Mouse (Mus musculus): ENCODE measurements at regions not wholly inside any gene's neighbourhood (a gene's known extent, or its start where the extent isn't known, plus 50 kb on each side); places are given as distances from the start of the nearest gene placed in this dataset.

DNA sequence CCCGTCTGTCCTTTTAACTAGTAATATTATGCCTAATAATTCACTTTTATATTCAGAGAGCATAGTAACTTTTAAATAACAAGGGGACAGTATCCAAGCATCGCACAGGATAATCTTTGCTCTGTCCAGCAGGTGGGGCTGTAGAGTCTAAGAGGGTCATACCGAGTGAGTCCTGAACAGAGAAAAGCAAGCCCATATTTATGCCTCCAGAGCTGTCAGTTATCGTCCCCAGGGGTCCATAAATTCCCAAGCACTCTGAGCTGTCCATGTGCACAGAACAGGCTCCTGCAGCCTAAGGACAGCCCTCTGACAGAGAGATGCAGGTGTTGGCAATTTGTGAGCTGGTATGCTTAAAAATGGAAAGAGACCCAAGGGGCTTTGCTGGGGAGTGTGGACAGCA is 124.0 kb downstream of the Icos start:
- peak; percentile 24; the same call in 1 of the 2 replicates for TF ChIP-seq CTCF (IDR thresholded peaks at IDR 0.05; ENCODE audit: low read depth)
- TF ChIP-seq EP300 (IDR thresholded peaks at IDR 0.05; ENCODE audit: low read depth) = no peak
